Mouse (Mus musculus) megakaryocyte, embryonic 14.5 days (primary cell): ENCODE results near the gene Socs7.

Experiments
- FLI1 ChIP-seq: IDR thresholded peaks from 2 replicates; pipeline ENCODE4 v1.6.1; 2012; ENCODE audit warnings: low read length, inconsistent platforms, mixed read lengths
- GATA1 ChIP-seq: IDR thresholded peaks from 3 replicates; pipeline ENCODE4 v1.6.1; 2012; ENCODE audit warnings: mixed read lengths, low read length, inconsistent platforms, borderline replicate concordance

DNA sequence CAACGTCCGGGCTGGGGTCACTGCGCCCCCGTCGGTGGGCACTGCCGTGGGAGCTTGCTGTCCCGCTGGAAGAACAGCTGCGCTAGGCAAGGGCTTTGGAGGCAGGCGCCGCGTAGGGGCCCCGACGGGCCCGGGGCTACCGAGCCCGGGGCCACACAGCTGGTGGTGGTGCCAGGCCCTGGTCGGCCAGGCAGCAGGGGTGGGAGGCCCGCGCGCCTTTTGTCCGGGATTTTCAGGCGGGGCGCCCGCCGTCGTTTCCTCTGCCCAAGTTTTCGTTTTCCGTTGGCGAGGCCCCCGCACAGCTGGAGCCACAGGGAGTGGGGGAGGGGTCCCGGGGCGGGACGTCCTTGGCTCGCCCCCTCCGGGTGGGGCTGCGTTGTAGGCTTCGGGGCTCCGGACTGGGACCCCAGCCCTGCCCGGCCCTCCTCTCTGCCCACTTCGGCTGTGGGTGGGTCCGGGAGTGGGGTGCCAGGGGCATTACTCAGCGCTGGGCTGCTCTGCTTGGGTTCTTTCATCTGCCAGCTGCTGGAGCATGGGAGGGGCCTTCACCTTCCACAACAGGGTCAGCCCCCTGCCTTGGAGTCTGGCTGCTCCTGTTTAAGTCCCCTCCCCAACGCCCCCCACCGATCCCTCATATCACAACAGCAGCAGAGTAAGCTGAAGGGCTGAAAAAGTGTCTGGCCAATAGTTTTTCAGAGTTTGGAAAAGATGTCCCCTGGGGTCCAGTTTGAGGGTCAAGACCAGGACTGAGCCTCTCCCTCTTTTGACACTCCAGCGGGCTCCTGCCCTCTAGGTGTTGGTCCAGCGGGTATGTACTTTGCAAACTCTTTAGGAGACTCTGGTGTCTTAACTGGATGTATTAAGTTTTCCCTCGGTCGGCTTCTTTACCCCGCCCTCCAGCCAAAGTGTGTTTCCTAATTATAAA lies 53.6 kb downstream of the Socs7 start:
- TF ChIP-seq GATA1 (no peak), FLI1 (no peak)
